Mouse (Mus musculus) cerebellum, adult 9-11 months (tissue): ENCODE data around the gene Stk38.
A peak's percentile ranks its signal among the peaks of the same experiment; 100 is the strongest.
"Not testable (repeated sequence)": the region's sequence is repeated elsewhere in the genome, so short reads cannot be mapped to it uniquely, and the experiment has no call there.

Experiments used
- DNase-seq: peaks from one replicate; pipeline ENCODE4 v3.0.0; 2022

The Stk38 gene

DNA sequence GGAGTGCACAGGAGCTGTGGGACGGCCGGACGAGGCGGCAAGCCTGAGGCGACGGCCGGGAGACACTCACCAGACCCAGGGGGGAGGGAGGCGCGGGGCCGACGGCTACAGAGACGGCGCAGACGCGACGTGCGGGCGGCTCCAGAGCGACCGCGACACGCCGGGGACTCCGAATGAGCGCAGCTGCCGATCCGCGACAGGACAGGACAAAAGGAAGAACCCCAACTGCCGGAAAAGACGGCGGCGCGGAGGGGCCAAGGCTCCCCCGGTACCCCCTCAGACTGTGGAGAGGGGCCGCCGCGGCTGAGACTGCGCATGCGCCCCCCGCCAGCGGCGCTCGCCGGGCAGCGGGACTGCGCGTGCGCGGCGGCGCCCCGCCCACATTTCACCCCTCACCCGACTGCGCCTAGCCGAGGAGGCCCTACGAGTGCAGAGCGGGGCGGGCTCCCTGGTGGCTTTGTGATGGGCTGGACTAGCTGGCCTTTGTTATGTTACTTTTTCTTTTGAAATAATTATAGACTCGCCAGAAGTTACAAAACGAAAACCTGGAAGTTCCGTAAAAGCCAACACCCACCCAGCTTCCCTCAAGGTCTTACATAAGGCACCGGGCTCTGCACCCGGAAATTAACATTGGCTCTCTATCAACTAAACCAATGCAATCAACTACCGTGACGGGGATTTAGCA lies at the start of gene Stk38:
Stk38 (minus strand) TSS at position 355 of the 685 bp plus-strand sequence.
- DNase-seq: peak; percentile 93

DNA sequence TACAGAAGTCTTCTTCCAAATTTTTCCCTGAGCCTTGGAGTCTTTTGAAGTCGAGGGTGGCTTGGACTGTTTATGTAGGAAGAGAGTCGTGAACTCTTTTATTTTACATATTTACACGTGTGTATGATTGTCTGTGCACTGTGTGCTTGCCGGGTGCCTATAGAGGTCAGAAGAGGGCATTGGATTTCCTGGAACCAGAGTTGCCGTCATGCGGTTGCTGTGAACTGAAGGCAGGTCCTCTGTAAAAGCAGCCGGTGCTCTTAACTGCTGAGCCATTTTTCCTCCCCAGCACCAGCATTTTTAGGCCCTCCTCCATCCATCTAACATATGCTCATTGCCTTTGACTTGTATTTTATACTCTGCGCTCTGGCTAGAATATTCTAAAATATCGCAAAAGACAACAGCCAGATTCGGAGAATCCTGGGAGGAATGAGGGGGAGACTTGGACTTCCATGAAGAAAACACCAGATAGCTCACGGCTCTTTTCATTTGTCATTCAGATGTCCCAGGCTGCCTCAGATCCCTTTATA lies 49.6 kb upstream of the Stk38 start:
- no peak for DNase-seq

DNA sequence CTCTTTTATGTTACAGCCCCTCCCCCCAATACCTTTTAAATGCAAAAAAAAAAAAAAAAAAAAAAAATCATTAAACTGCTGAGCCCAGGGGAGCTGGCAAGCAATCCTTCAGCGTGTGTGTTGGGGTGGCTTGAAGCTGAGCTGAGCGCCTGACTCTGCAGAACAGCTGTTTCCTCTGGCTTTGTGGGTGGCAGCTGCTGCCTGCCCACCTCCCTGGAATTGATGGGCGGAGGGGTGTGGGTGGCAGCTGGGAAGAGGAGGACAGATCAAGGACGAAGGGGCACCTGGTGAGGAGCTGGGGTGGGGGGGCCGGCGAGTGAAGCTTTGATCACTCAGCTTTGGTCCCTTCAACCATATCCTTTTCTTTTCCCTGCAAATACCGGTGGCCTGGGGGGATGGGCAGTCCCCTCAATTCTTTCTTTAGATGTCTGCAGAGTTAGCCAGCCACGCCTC lies 48.9 kb upstream of the Stk38 start:
- no peak for DNase-seq

DNA sequence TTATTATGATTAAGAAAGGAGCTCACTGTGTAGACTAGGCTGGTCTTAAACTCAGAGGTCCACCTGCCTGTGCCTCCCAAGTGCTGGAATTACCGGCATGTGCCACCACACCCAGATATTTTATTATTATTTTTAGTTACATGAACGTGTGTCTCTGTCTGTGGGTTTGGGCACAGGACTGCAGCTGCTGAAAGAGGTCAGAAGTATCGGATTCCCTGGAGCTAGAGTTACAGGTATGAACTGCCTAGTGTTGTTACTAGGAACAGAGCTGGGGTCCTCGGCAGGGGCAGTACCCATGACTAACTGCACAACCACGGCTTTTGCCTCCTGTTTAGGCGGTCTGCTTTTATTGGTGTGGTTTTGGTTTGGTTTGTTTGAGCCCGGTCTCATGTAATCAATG lies 48.4 kb upstream of the Stk38 start:
- no peak for DNase-seq

DNA sequence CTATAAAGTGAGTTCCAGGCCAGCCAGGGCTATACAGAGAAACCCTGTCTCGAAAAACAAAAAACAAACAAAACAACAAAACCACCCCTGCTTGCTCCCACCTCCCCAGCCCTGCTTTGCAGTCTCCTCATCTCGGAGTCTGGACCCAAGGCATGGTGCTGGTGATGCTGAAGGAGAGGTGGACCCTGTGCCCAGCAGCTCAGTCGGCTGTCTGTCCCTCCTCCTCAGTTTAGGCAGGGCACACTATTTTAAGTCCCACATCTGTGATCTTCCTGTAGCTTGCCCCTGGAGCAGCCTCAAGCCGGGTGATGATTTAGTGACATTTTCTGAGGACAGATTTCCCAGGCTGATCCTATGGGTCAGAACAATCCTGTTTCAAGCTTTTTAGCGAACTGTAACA lies 47.8 kb upstream of the Stk38 start:
- no peak for DNase-seq

DNA sequence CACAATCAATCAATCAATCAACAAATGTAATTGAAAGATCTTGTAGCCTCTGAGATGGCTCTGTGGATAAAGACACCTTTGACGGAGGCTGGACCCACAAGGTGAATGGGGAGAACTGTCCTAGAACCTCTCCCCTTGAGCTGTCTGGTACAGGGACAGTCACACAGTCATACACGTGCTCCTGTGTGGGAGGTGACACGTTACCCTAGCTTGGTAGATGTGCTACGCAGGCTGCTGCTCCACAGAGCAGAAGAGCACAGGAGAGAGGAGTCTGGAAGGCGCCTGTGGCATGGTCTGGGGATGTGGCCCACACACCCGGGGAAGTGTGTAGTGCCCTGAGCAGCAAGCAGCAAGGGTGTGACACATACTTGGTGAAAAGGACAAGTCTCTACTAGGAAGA lies 46.6 kb upstream of the Stk38 start:
- no peak for DNase-seq

DNA sequence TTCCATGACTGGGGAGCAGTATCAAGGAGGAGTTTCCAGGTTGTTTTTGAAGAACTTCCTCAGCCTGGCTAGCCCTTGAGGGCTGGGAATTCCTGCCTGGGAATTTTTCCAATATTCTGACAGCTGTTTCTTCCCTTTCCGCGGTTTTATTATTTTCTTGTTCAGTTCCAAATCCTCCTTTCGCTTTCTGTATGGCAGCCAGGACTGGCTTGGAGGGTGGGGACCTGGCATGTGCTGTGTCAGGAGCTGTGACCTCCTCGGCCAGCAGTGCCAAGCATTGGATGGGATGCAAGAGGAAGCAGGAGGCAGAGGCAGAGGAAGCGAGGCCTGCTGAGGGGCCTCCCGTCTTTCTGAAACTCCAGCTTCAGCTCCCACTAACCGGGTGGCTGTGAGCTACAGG lies 46.0 kb upstream of the Stk38 start:
- DNase-seq: no peak

DNA sequence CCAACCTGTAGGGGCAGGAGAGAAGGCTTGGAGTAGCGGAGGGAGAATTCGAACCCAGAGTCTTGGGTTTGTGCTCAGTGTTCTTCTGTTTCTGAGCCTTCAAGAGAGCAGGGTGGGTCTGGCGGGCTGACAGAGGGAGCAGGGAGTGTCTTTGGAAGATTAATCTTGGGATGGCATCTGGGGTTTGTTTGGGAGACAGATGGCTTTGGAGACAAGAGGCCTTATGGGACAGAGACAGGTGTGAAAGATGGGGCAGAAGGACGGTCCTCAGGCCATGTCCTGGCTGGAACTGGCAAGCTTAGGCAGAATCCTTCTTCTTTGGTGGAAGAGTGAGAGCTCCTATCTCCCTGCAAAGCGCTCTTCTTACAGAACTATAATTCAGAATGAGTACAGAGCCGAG lies 45.3 kb upstream of the Stk38 start:
- peak; percentile 53 for DNase-seq

DNA sequence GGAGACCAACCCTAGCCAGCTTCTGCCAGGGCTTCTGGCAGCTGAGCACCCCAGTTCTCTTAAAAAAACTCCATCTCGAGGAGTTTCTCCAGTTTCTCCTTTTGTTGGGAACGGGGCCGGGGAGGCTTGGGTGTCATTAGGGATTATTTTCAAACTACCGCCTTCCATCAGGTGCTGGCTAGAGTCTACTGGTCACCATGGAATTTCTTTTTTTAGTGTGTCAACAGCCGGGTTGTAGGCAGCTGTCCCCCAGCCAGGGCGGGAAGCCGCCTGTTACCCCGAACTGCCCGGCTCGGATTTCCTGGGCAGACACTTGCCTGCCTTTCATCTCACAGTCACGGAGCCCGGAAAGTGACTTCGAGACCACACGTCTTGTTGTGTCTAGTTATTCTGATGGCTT lies 43.0 kb upstream of the Stk38 start:
- no peak for DNase-seq

DNA sequence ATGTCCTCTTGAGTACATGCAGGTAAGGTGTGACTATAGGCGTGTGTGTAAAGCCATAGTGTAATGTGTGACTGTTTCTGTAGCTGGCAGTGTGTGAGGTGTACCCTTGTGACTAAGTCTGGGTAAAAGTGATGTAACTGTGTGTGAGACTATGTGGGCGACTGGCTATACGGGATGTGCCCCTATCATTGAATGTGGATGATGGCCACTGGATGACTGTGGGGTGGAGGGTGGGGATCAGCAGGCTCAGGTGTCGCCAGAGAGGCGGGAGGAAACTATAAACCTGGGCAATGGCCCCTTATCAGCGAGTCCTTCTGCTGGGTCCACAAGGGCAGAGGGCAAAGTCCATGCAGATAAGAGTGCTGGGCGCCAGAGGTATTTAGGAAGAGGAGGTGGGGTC lies 42.1 kb upstream of the Stk38 start:
- DNase-seq: no peak

DNA sequence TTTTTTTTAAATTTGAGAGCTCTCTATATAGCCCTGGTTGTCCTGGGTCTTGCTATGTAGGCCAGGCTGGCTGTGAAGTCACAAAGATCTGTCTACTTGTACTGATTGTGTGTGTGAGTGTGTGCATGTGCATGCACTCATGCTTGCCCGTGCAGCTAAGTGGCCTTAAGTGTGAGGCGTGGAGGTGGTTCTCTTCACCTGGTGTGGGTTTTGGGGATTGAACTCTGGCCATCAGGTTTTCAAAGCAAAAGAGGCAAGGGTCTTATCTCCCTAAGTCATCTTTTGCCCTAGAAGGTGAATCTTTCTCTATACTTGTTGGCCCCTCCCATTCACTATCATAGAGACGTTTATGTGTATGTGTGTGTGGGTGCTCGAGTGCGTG lies 41.7 kb upstream of the Stk38 start:
- DNase-seq: no peak

DNA sequence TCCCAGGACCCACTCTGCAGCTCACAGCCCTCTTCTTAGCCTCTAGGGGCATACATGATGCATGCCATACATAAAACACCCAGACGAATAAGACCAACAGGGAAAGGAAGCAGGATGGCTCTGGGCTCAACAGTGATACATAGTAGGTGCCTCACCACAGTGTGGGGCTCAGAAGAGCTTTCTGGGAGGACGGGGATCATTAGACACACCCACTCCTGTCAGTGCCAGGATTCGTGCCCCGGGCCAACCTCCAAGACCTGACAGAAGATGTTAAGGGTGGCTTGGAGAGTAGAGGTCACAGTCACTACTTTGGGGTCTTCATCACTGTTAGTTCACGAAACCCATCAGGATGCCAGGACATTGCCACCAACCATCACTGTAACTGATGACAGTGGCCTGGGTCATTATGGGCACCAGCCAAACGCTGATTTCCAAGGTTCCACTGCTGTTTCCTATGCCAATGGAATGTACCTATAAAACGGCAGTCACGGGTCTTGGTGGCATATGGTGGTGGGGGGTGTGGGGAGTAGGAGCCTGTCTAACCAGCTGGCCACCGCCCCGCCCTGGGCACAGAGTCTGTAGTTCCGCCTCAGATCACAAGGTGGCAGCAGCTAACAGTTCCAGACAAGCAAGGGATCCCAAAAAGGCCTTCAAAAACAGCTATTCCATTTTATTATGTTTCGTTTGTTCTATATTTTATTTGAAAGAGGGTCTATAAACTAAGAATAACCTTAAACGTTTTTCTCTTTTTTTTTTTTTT lies 41.1 kb upstream of the Stk38 start:
- peak; percentile 90 for DNase-seq

DNA sequence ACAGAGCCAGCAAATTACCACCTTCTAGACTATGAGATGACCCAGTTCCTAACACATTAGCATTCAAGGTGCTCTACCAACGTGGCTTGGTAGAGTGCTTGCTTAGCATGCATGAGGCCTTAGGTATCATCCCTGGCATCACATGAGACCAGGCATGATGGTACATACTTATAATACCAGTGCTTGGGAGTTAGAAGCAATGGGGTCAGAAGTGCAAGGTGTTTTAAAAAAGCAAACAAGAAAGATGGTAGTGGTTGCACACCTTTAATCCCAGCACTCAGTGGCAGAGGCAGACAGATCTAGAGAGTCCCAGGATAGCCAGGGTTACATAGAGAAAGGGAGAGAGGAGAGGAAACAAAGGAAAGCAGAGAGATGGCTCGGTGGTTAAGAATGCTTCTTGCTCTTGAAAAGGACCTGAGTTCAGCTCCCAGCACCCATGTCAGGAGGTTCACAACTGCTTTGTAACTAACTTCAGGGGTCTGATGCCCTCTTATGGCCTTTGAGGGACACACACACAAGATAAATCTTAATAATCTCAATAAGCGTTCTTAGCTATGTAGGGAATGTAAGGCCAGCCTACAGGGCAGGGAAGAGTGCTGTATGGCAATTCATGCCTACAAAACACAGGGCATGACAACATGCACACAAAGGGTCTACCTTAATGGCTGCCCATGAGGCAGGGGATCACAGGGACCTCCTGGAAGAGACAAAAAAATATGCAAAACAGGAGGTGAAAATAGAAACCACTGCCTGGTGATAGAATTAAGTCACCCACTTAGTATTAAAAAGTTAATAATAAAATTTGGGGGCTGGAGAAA lies 40.1 kb upstream of the Stk38 start:
- no peak for DNase-seq

DNA sequence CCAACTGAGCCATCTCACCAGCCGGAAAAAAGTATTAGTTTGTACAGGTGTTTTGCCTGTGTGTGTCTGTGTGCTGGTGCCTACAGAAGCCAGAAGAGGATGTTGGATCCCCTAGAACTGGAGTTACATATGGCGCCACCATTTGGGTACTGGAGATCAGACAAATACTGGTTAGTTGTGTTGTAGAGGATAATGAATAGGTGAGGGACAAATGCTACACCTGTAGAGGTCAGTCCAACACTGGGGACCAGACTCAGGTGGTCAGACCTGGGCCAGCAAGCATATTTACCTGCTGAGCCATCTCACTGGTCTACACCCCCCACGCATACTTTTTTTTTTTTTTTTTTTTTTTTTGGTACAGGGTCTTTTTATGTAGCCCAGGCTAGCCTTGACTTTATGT lies 39.1 kb upstream of the Stk38 start:
- no peak for DNase-seq

DNA sequence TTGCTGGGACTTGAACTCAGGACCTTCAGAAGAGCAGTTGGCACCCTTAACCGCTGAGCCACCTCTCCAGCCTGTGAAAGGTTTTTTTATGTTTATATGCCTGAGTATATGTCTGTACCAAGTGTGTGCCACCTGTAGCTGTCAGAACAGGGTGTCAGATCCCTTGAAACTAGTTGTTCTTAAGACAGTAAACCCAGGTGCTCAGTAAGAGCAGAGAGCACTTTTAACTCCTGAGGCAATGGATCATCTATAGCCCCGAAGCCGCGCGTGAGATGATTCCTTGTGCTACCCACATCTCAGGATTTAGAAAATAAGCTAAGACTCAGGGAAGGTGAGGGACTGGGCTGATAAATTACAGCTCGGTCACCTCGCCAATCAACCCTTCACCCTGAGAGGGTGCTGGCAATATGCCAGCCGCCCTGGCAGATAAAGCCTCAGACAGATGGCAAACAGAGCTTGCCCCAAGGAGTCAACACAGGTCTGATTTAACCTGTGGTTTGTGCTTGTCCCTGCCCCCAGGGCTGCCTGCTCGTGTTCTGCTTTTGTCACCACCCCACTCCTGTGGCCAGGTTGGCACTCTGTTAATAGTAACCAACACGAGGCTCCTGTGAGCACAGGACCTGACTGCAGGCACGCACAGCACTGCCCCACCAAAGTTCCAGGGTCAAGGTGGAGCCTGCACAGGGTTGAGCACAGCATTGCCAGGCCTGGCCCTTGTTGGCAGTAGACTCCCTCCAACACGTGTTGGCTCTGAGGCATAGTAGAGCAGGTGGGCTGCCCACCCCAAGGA lies 38.1 kb upstream of the Stk38 start:
- peak; percentile 88 for DNase-seq

DNA sequence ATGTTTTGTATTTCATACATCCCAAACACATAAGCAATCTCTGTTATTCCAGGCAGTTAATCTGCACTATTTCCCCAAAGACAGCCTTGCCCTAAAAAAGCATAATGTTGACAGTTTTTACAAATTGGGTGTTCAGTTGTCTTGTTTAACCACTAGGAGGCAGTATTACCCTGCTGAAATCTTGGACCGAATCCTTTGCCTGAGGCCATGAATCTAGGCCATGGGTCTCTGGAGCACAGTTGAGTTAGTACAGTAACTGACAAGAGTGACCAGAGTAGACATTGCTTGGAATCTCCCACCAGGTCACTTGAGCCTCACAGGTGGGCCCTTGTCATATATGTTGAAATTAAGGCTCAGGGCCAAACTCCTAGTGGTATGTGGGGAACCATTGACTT lies 37.1 kb upstream of the Stk38 start:
- DNase-seq: no peak

DNA sequence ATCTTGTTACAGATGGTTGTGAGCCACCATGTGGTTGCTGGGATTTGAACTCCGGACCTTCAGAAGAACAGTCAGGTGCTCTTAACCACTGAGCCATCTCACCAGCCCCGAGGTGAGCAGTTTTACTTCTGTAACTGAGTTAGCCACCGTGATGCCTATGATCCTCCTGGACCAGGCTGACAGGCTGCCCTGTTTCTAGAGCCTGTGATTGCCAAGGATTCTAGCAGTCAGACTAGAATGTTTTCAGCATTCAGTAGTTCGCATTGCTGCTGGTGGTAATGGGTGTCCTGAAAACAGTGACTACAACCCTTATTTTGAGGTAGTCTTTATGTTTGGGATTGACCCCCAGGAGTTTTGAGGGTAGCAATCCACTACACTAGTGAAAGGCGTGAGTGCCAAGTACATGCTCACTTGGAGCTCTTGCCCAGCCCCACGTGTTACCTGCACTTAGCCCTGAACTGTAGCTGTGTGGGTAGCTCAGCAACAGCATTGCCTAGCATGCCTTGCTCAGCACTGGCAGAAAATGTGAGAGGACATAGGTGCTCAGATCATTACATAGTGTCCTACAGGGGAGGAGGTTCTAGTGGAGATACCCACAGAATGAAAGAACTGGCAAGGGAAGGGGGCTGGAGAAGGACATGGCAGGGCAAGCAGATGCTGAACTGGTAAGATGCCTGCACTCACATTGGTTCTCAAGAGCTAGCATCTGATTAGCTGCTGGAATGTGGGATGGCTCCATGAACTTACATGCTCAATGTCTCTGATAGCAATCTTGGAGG lies 36.5 kb upstream of the Stk38 start:
- no peak for DNase-seq

DNA sequence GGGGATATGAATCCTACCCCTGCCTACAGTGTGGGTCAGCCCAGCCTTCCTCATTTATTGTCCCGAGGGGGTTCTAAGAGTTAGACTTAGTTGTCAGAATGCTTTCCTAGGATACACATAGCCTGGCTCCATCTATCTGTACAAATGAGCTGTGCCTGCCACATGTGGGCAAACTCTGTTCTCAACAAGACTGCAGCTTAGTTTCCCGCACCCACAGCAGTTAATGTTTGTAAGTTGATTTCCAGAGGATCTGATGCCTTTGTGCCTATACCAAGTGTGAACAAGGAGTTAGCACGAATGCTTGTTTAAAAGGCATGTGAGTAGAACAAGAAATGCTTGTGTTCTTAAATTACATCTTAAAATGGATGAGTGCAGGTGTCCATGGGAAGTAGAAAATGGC lies 35.8 kb upstream of the Stk38 start:
- DNase-seq: no peak

DNA sequence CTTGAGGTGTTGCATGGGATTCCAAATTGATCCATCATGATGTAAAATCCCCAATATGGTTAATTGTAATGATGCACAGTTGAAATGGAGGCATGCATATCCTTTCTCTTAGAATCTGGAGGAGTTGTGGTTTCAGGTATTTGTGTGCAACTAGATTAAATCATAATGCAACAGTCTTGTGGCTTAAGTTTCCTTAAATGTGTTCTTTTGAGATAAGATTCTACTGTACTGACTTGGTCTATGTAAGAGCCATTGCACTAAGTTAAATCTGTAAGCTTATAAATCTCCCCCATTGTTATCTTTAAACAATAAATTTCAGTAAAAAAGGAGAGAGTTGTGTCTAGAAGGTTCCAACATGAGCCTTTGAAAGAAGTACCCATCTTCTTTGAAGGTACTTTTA lies 34.8 kb upstream of the Stk38 start:
- DNase-seq: no peak

DNA sequence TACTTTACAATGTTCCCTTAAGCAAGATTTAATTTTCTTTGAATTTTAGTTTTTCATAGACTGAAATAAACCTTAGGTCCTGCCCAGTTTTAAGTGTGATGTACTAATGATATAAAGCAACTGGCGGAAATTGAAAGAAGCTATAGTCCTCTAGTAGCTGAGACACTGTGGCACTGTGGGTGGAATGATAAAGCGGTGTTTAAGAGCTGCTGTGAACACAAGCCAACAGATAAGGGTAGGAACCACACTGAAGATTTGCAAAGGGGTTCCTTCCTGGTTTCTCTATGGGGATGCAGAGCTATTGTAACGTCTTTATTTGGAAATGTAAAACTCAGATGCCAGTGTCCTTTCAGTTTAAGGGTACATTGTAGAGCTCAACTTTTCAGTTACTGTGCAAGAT lies 33.8 kb upstream of the Stk38 start:
- DNase-seq: not testable (repeated sequence)

DNA sequence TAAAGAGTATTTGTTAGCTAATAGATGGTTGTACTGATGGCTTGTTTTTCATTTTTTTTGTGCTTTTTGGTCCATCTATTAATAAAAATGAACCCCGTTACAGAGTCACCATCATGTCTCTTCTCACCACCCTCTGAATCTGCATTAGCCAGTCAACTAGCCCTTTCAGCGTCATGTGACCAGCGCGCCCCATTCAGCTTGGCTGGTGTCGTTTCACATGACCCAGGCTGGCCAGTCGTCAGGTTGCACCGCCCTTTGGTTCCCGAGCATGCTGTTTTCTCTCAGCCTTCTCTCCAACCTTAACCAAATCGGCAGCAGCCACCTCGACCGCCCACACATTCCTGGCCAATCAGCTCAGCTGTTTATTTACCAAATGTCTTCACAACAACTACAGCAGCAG lies 31.6 kb upstream of the Stk38 start:
- no peak for DNase-seq

DNA sequence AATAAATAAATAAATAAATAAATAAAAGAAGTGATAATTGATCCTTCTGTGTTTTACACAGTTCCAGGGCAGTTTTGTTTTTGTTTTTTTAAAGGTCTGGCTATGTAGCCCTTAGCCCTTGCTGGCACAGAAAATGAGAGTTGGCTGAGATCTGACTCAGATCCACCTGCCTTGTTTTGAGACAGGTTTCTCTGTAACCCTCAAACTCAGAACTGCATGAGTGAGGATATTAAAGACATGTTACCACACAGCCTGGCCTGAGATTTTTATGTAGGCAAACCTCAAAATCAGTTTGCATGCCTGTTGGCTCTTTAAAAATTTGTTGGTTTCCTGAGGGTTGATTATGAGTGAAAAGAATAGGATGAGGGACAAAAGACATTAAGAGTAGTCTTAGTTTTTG lies 27.7 kb upstream of the Stk38 start:
- peak; percentile 38 for DNase-seq
